Mouse (Mus musculus) MEL (cell line): ENCODE measurements around the gene Atp6v1g1. TPM values are rescaled to one million over a fixed set of nuclear protein-coding genes. Genes with fewer than 3 reads are reported as not detected.

Source experiments
- DNase-seq: peaks from one replicate; pipeline ENCODE4 v3.0.0; 2011; ENCODE audit warnings: low read depth, low spot score
- H3K27ac ChIP-seq: 2 replicates; pipeline ENCODE4 v1.5.1; 2012; ENCODE audit warnings: low read depth, mild to moderate bottlenecking, control low read depth, low read length, moderate library complexity; ENCODE audit not compliant: control insufficient read depth
- H3K27me3 ChIP-seq, 2 experiments: fragments of 150-350 bp in 1 of 2; sonication (generic) in 1 of 2; 2 replicates each; pipeline ENCODE4 v1.6.1; 2012; ENCODE audit warnings: low read length in 2 of 2, mild to moderate bottlenecking in 2 of 2, improper control_type of control experiment in 1 of 2, moderate library complexity in 1 of 2; ENCODE audit not compliant: insufficient read depth in 2 of 2, control insufficient read depth in 1 of 2
- H3K36me3 ChIP-seq, 2 experiments: 2 replicates each; pipeline ENCODE4 v1.6.1; 2012 to 2014; ENCODE audit warnings: low read length in 2 of 2, improper control_type of control experiment in 1 of 2, inconsistent platforms in 1 of 2, mild to moderate bottlenecking in 1 of 2; ENCODE audit not compliant: insufficient read depth in 2 of 2, control insufficient read depth in 1 of 2
- H3K4me1 ChIP-seq, 2 experiments: fragments of 150-350 bp in 1 of 2; sonication (generic) in 1 of 2; 2 replicates each; pipeline ENCODE4 v1.6.1; 2012; ENCODE audit warnings: low read length in 2 of 2, improper control_type of control experiment in 1 of 2, mild to moderate bottlenecking in 1 of 2; ENCODE audit not compliant: insufficient read depth in 2 of 2, control insufficient read depth in 1 of 2
- H3K4me3 ChIP-seq, 2 experiments: fragments of 150-350 bp in 1 of 2; sonication (generic) in 1 of 2; 2 replicates each; pipeline ENCODE4 v1.5.1; 2012; ENCODE audit warnings: low read depth in 2 of 2, low read length in 2 of 2, mild to moderate bottlenecking in 2 of 2, moderate library complexity in 2 of 2, control low read depth in 1 of 2, improper control_type of control experiment in 1 of 2; ENCODE audit not compliant: control insufficient read depth in 1 of 2, insufficient read depth in 1 of 2
- H3K79me2 ChIP-seq: 2 replicates; pipeline ENCODE4 v1.6.1; 2012; ENCODE audit warnings: mild to moderate bottlenecking, low read length, moderate library complexity; ENCODE audit not compliant: control insufficient read depth, poor library complexity, insufficient read depth
- H3K9ac ChIP-seq: 2 replicates; pipeline ENCODE4 v1.6.1; 2012; ENCODE audit warnings: low read depth, mild to moderate bottlenecking, control low read depth, low read length, moderate library complexity; ENCODE audit not compliant: control insufficient read depth, poor library complexity, severe bottlenecking
- H3K9me3 ChIP-seq: fragments of 150-350 bp; sonication (generic); replicated peaks from 2 replicates; pipeline ENCODE4 v1.6.1; 2012; ENCODE audit warnings: mild to moderate bottlenecking, low read length, improper control_type of control experiment, moderate library complexity; ENCODE audit not compliant: insufficient read depth
- BHLHE40 ChIP-seq: IDR thresholded peaks from 2 replicates; pipeline ENCODE4 v1.6.1; 2012; ENCODE audit warnings: low read depth, mild to moderate bottlenecking, inconsistent platforms, low read length, improper control_type of control experiment, borderline replicate concordance
- CTCF ChIP-seq, 3 experiments: IDR thresholded peaks in 2 of 3; conservative IDR thresholded peaks in 1 of 3; 2 replicates each; pipeline ENCODE4 v1.5.1; 2011 to 2012; ENCODE audit warnings: low read length in 3 of 3, low read depth in 2 of 3, mild to moderate bottlenecking in 2 of 3, improper control_type of control experiment in 1 of 3, inconsistent platforms in 1 of 3, mixed read lengths in 1 of 3, moderate library complexity in 1 of 3; ENCODE audit not compliant: control insufficient read depth in 1 of 3, insufficient read depth in 1 of 3, poor library complexity in 1 of 3, severe bottlenecking in 1 of 3
- E2F4 ChIP-seq: IDR thresholded peaks from 2 replicates; pipeline ENCODE4 v1.6.1; 2011; ENCODE audit warnings: low read depth, low read length, improper control_type of control experiment, borderline replicate concordance
- ELF1 ChIP-seq: IDR thresholded peaks from 2 replicates; pipeline ENCODE4 v1.6.1; 2014; ENCODE audit warnings: low read depth, mild to moderate bottlenecking, inconsistent platforms, low read length, improper control_type of control experiment, moderate library complexity
- EP300 ChIP-seq, 2 experiments: IDR thresholded peaks; 2 replicates each; pipeline ENCODE4 v1.6.1; 2011; ENCODE audit warnings: improper control_type of control experiment in 2 of 2, low read length in 2 of 2, low read depth in 1 of 2, mild to moderate bottlenecking in 1 of 2
- GABPA ChIP-seq: IDR thresholded peaks from 2 replicates; pipeline ENCODE4 v1.6.1; 2012; ENCODE audit warnings: low read depth, mild to moderate bottlenecking, inconsistent platforms, low read length, improper control_type of control experiment, moderate library complexity
- HCFC1 ChIP-seq: IDR thresholded peaks from 2 replicates; pipeline ENCODE4 v1.6.1; 2012; ENCODE audit warnings: low read depth, mild to moderate bottlenecking, inconsistent platforms, low read length, improper control_type of control experiment, moderate library complexity
- KAT2A ChIP-seq: conservative IDR thresholded peaks from 2 replicates; pipeline ENCODE4 v1.6.1; 2012; ENCODE audit warnings: low read depth, low read length, improper control_type of control experiment, inconsistent platforms
- MAFK ChIP-seq: IDR thresholded peaks from 2 replicates; pipeline ENCODE4 v1.6.1; 2011; ENCODE audit warnings: low read depth, mild to moderate bottlenecking, low read length, improper control_type of control experiment, borderline replicate concordance
- MAX ChIP-seq: IDR thresholded peaks from 2 replicates; pipeline ENCODE4 v1.6.1; 2011; ENCODE audit warnings: low read length, improper control_type of control experiment
- MXI1 ChIP-seq: IDR thresholded peaks from 2 replicates; pipeline ENCODE4 v1.6.1; 2011; ENCODE audit warnings: mild to moderate bottlenecking, low read depth, low read length, improper control_type of control experiment
- MYB ChIP-seq: IDR thresholded peaks from 2 replicates; pipeline ENCODE4 v1.6.1; 2011; ENCODE audit warnings: mild to moderate bottlenecking, low read depth, low read length, improper control_type of control experiment
- NELFE ChIP-seq: IDR thresholded peaks from 2 replicates; pipeline ENCODE4 v1.6.1; 2011; ENCODE audit warnings: low read depth, low read length, improper control_type of control experiment
- POLR2A ChIP-seq, 2 experiments: IDR thresholded peaks; 2 replicates each; pipeline ENCODE4 v1.6.1; 2011 to 2012; ENCODE audit warnings: low read length in 2 of 2, mild to moderate bottlenecking in 2 of 2, control low read depth in 1 of 2, improper control_type of control experiment in 1 of 2, low read depth in 1 of 2, moderate library complexity in 1 of 2; ENCODE audit not compliant: control insufficient read depth in 1 of 2, insufficient read depth in 1 of 2, poor library complexity in 1 of 2
- POLR2AphosphoS2 ChIP-seq: IDR thresholded peaks from 2 replicates; pipeline ENCODE4 v1.6.1; 2011; ENCODE audit warnings: low read length, improper control_type of control experiment
- POLR2AphosphoS5 ChIP-seq: IDR thresholded peaks from 2 replicates; pipeline ENCODE4 v1.6.1; 2012; ENCODE audit warnings: low read depth, borderline replicate concordance, mild to moderate bottlenecking, inconsistent platforms, low read length, moderate library complexity, mixed read lengths
- RCOR1 ChIP-seq: IDR thresholded peaks from 2 replicates; pipeline ENCODE4 v1.6.1; 2012; ENCODE audit warnings: low read depth, mild to moderate bottlenecking, inconsistent platforms, low read length, improper control_type of control experiment
- SMC3 ChIP-seq: IDR thresholded peaks from 2 replicates; pipeline ENCODE4 v1.6.1; 2011; ENCODE audit warnings: low read depth, low read length, improper control_type of control experiment
- TAL1 ChIP-seq: IDR thresholded peaks from 2 replicates; pipeline ENCODE4 v1.6.1; 2012; ENCODE audit warnings: mild to moderate bottlenecking, inconsistent platforms, low read length, moderate library complexity, mixed read lengths
- TBP ChIP-seq: IDR thresholded peaks from 2 replicates; pipeline ENCODE4 v1.8.0; 2011; ENCODE audit warnings: low read depth, low read length, improper control_type of control experiment
- UBTF ChIP-seq: IDR thresholded peaks from 2 replicates; pipeline ENCODE4 v1.6.1; 2012; ENCODE audit warnings: low read depth, mild to moderate bottlenecking, inconsistent platforms, low read length, improper control_type of control experiment, moderate library complexity, borderline replicate concordance; ENCODE audit not compliant: insufficient read depth
- USF2 ChIP-seq, 2 experiments: IDR thresholded peaks; 2 replicates each; pipeline ENCODE4 v1.6.1; 2011 to 2012; ENCODE audit warnings: improper control_type of control experiment in 2 of 2, low read length in 2 of 2, borderline replicate concordance in 1 of 2, inconsistent platforms in 1 of 2, low read depth in 1 of 2, mild to moderate bottlenecking in 1 of 2; ENCODE audit not compliant: insufficient read depth in 1 of 2
- ZMIZ1 ChIP-seq: IDR thresholded peaks from 2 replicates; pipeline ENCODE4 v1.6.1; 2012; ENCODE audit warnings: low read depth, mild to moderate bottlenecking, inconsistent platforms, low read length, improper control_type of control experiment, moderate library complexity
- polyA plus RNA-seq, 2 experiments: library from polyadenylated mRNA; stranded (reverse) in 1 of 2; unstranded in 1 of 2; fragments of >175 nt in 1 of 2; fragments of >200 nt in 1 of 2; gene quantifications; 2 replicates each; pipeline versions ENCODE4 v1.2.1 to v1.2.4; 2012; ENCODE audit warnings: low replicate concordance in 2 of 2, low read depth in 1 of 2; ENCODE audit not compliant: insufficient read length in 2 of 2, insufficient read depth in 1 of 2, missing spikeins in 1 of 2
- total RNA-seq: library from RNA; depleted of rRNA; stranded (reverse); fragments of 300-350 nt; gene quantifications from 2 replicates; pipeline ENCODE4 v1.2.3, GENCODE M21; 2012

The Atp6v1g1 gene
- total and polyA plus RNA-seq, 3 experiments: 122 to 164 TPM; not detected in 1

GRCm38 (mm10) chr4:63542209-63542608 lies 2.4 kb upstream of the Atp6v1g1 start:
- Histone ChIP-seq H3K4me3 (no peak overlapping the region), H3K27me3 (no peaks in the 10 kb centered on the region; a peak in 1 of 4 replicates), H3K9ac (no peak overlapping the region), H3K79me2 (peaks cover 24% of the 10 kb centered on the region), H3K9me3 (no peaks in the 10 kb centered on the region), H3K4me1 (peaks cover 0 to 17% of the 10 kb centered on the region in 2 experiments; a peak in 2 of 4 replicates), H3K36me3 (peaks cover 0 to 9% of the 10 kb centered on the region in 2 experiments; a peak in 2 of 4 replicates), H3K27ac (no peak overlapping the region)
- TF ChIP-seq EP300 (IDR thresholded peaks at IDR 0.05; ENCODE audit: low read depth in 1 of 2, low read length in 2 of 2) (no peak), MAFK (no peak), TBP (no peak), CTCF (IDR thresholded peaks at IDR 0.05 in 2 of 3, conservative IDR thresholded peaks at IDR 0.05 in 1 of 3; ENCODE audit: control insufficient read depth in 1 of 3, insufficient read depth in 1 of 3, low read depth in 2 of 3, low read length in 3 of 3, poor library complexity in 1 of 3, severe bottlenecking in 1 of 3) (no peak), USF2 (IDR thresholded peaks at IDR 0.05; ENCODE audit: borderline replicate concordance in 1 of 2, insufficient read depth in 1 of 2, low read depth in 1 of 2, low read length in 2 of 2) (no peak), UBTF (no peak), NELFE (no peak), POLR2AphosphoS2 (no peak), MAX (no peak), BHLHE40 (no peak), MXI1 (no peak), SMC3 (no peak), KAT2A (no peak), GABPA (no peak)
- no peak for DNase-seq

DNA sequence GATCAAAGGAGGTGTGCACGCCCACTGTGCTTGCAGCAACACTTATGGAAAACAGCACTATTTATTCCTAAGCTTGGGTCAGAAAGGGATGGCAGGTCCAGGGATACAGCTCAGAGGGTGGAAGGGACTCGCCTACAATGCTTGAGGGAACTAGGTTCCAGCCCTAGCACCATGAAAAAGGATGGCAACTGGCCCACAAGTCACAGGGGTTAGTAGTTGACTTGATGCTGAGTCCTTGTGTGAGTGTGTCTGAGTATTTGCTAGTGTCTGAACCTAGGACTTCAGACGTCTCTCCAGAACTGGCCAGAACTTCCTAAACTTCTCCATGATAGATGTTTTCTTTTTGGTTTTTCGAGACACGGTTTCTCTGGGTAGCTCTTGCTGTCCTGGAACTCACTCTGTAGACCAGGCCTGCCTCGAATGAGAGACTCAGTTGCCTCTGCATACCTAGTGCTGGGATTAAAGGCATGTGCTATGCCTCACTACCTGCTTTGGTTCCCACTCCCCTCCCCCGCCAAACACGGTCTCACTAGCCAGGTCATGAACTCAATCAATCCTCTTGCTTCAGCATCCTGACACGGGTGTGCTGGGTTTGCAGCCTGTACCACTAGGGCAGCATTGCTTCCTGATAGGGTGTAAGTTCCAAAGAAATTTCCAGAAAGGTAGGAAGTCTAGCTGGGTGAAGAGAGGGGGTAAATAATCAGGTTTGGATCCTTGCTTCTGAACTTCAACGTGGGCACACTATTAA lies 652 bp upstream of the Atp6v1g1 start:
- Histone ChIP-seq H3K9ac (peak overlapping the region; percentile 54), H3K79me2 (peaks cover 25% of the 10 kb centered on the region), H3K36me3 (peaks cover 5 to 15% of the 10 kb centered on the region in 2 experiments), H3K9me3 (no peaks in the 10 kb centered on the region), H3K4me3 (peak overlapping the region; percentile 30 to 50), H3K27me3 (no peaks in the 10 kb centered on the region; a peak in 1 of 4 replicates), H3K27ac (peak overlapping the region; percentile 41), H3K4me1 (peaks cover 0 to 17% of the 10 kb centered on the region in 2 experiments; a peak in 3 of 4 replicates)
- no peak for TF ChIP-seq ZMIZ1
- no peak for TF ChIP-seq NELFE
- TF ChIP-seq EP300 (IDR thresholded peaks at IDR 0.05; ENCODE audit: low read depth in 1 of 2, low read length in 2 of 2): no peak
- TF ChIP-seq BHLHE40: no peak
- no peak for TF ChIP-seq CTCF (IDR thresholded peaks at IDR 0.05 in 2 of 3, conservative IDR thresholded peaks at IDR 0.05 in 1 of 3; ENCODE audit: control insufficient read depth in 1 of 3, insufficient read depth in 1 of 3, low read depth in 2 of 3, low read length in 3 of 3, poor library complexity in 1 of 3, severe bottlenecking in 1 of 3)
- TF ChIP-seq MYB: no peak
- TF ChIP-seq TAL1: no peak
- no peak for TF ChIP-seq KAT2A
- TF ChIP-seq TBP: no peak
- TF ChIP-seq POLR2A (IDR thresholded peaks at IDR 0.05; ENCODE audit: control insufficient read depth in 1 of 2, insufficient read depth in 1 of 2, low read depth in 1 of 2, low read length in 2 of 2, poor library complexity in 1 of 2): no peak
- TF ChIP-seq RCOR1: no peak
- no peak for TF ChIP-seq SMC3
- no peak for TF ChIP-seq ELF1
- no peak for TF ChIP-seq MAX
- TF ChIP-seq E2F4: no peak
- no peak for TF ChIP-seq HCFC1
- TF ChIP-seq POLR2AphosphoS5: no peak
- DNase-seq: no peak
